Mouse (Mus musculus) erythroblast, embryonic 14.5 days (primary cell): ENCODE measurements at regions not wholly inside any gene's neighbourhood (a gene's known extent, or its start where the extent isn't known, plus 50 kb on each side); places are given as distances from the start of the nearest gene placed in this dataset.

ENCODE experiments used
- GATA1 ChIP-seq: IDR thresholded peaks from 2 replicates; pipeline ENCODE4 v1.6.1; 2012; ENCODE audit warnings: low read length, inconsistent platforms, mixed read lengths
- TAL1 ChIP-seq: IDR thresholded peaks from 3 replicates; pipeline ENCODE4 v1.6.1; 2012; ENCODE audit warnings: low read length, inconsistent platforms, mixed read lengths

DNA sequence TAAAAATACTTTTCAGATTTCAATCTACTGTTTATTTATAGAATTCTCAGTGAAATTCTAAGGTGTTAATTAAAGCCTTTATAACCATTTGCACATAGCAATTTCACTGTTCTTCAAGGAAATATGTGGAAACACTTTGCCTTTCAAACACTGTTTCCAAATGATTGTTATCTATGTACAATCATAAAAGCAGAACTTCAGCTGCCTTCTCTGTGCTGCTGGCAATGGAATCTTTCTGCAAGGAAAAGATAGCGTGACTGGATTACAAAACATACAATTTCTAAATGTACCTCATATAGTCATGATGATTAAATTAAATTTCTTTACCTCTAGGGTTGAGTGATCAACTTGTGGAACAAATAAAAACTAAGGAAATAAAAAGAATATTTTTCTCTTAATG lies 326.2 kb downstream of the Kctd12 start:
- TF ChIP-seq GATA1 (no peak), TAL1 (no peak)
